Mouse (Mus musculus): ENCODE measurements around the gene Hmcn1.

DNA sequence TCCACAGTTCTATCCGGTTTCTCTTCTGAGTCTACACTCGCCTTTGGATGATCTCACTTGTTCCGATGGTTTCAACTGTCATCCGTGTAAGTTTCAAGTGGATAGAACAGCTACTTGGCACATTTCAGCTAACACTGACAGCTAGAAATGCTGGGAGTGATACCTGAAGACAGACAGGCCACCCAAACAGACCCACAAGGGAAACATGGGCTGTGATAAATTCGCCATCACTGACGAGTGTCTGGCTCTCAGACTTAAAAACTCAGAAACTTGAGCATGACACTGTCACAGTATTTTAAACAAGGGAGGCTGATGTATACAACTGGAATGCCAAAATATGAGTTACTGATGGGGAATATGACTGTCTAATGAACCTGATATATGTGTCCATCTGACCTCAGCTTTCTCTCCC lies 9.1 kb downstream of the Hmcn1 start:
- TF ChIP-seq CTCF (IDR thresholded peaks at IDR 0.05; ENCODE audit: low read depth, low read length) (no peak), EP300 (IDR thresholded peaks at IDR 0.05; ENCODE audit: insufficient read depth, low read depth, low read length) (no peak)
